Mouse (Mus musculus): Measurements from ENCODE around the gene 1810049J17Rik. TPM values are rescaled to one million over a fixed set of nuclear protein-coding genes. Genes with fewer than 3 reads are reported as not detected.

Gene 1810049J17Rik
- polyA plus RNA-seq, 1 experiment from 2014 or later = 1.2 TPM

GRCm38 (mm10) chr15:12365416-12366071 is 43.8 kb upstream of the 1810049J17Rik start:
- H3K27ac ChIP-seq (ENCODE audit: low read length) = no peak overlapping the region
- ATAC-seq (ENCODE audit: insufficient number of reproducible peaks, insufficient read depth, low FRiP score, low read depth) = no peak
- no peaks in the 10 kb centered on the region for H3K9me3 ChIP-seq (ENCODE audit: control insufficient read depth, low read depth, low read length)
- no peaks in the 10 kb centered on the region for H3K27me3 ChIP-seq (ENCODE audit: control insufficient read depth, insufficient read depth, low read length)
- no peak overlapping the region for H3K9ac ChIP-seq (replicated peaks; ENCODE audit: low read depth, low read length)
- H3K4me2 ChIP-seq (replicated peaks; ENCODE audit: low read depth, low read length) = no peak overlapping the region
- 77% methylated on average over 15 of the region's 15 CpGs for WGBS
- H3K36me3 ChIP-seq (ENCODE audit: control insufficient read depth, insufficient read depth, low read length) = peaks cover 7% of the 10 kb centered on the region
- H3K4me3 ChIP-seq (ENCODE audit: low read depth, low read length) = no peak overlapping the region
- no peaks in the 10 kb centered on the region for H3K4me1 ChIP-seq (ENCODE audit: control insufficient read depth, insufficient read depth, low read length)

- no peak for ATAC-seq (ENCODE audit: insufficient number of reproducible peaks, insufficient read depth, low FRiP score, low read depth)
- no peak overlapping the region for H3K9ac ChIP-seq (replicated peaks; ENCODE audit: low read depth, low read length)
- H3K4me2 ChIP-seq (replicated peaks; ENCODE audit: low read depth, low read length) = no peak overlapping the region
- WGBS = 84% methylated on average over 4 of the region's 4 CpGs
- H3K36me3 ChIP-seq (ENCODE audit: control insufficient read depth, insufficient read depth, low read length) = peaks cover 8% of the 10 kb centered on the region
- no peaks in the 10 kb centered on the region for H3K27me3 ChIP-seq (ENCODE audit: control insufficient read depth, insufficient read depth, low read length)
- H3K4me1 ChIP-seq (ENCODE audit: control insufficient read depth, insufficient read depth, low read length) = no peaks in the 10 kb centered on the region
- no peak overlapping the region for H3K27ac ChIP-seq (ENCODE audit: low read length)
- no peaks in the 10 kb centered on the region for H3K9me3 ChIP-seq (ENCODE audit: control insufficient read depth, low read depth, low read length)
- H3K4me3 ChIP-seq (ENCODE audit: low read depth, low read length) = no peak overlapping the region
These were observed 42.4 kb upstream of the 1810049J17Rik start for GRCm38 (mm10) chr15:12364096-12364495.

GRCm38 (mm10) chr15:12362701-12363040 is 41.0 kb upstream of the 1810049J17Rik start:
- ATAC-seq (ENCODE audit: insufficient number of reproducible peaks, insufficient read depth, low FRiP score, low read depth) = no peak
- no peak overlapping the region for H3K27ac ChIP-seq (ENCODE audit: low read length)
- 88% methylated on average over 6 of the region's 6 CpGs for WGBS

GRCm38 (mm10) chr15:12362001-12362700 is 40.5 kb upstream of the 1810049J17Rik start:
- Histone ChIP-seq H3K4me1 (ENCODE audit: control insufficient read depth, insufficient read depth, low read length) (no peaks in the 10 kb centered on the region), H3K27ac (ENCODE audit: low read length) (no peak overlapping the region), H3K4me2 (replicated peaks; ENCODE audit: low read depth, low read length) (no peak overlapping the region), H3K27me3 (ENCODE audit: control insufficient read depth, insufficient read depth, low read length) (no peaks in the 10 kb centered on the region), H3K4me3 (ENCODE audit: low read depth, low read length) (no peak overlapping the region), H3K9me3 (ENCODE audit: control insufficient read depth, low read depth, low read length) (no peaks in the 10 kb centered on the region), H3K9ac (replicated peaks; ENCODE audit: low read depth, low read length) (no peak overlapping the region), H3K36me3 (ENCODE audit: control insufficient read depth, insufficient read depth, low read length) (peaks cover 5% of the 10 kb centered on the region)
- ATAC-seq (ENCODE audit: insufficient number of reproducible peaks, insufficient read depth, low FRiP score, low read depth) = no peak
- 91% methylated on average over 14 of the region's 14 CpGs for WGBS

More at GRCm38 (mm10) chr15:12362701-12363040, 41.0 kb upstream of the 1810049J17Rik start:
- no peak overlapping the region for H3K4me2 ChIP-seq (replicated peaks; ENCODE audit: low read depth, low read length)
- no peaks in the 10 kb centered on the region for H3K4me1 ChIP-seq (ENCODE audit: control insufficient read depth, insufficient read depth, low read length)
- H3K4me3 ChIP-seq (ENCODE audit: low read depth, low read length) = no peak overlapping the region
- H3K36me3 ChIP-seq (ENCODE audit: control insufficient read depth, insufficient read depth, low read length) = peaks cover 7% of the 10 kb centered on the region
- no peak overlapping the region for H3K9ac ChIP-seq (replicated peaks; ENCODE audit: low read depth, low read length)
- no peaks in the 10 kb centered on the region for H3K27me3 ChIP-seq (ENCODE audit: control insufficient read depth, insufficient read depth, low read length)
- H3K9me3 ChIP-seq (ENCODE audit: control insufficient read depth, low read depth, low read length) = no peaks in the 10 kb centered on the region

- no peak for ATAC-seq (ENCODE audit: insufficient number of reproducible peaks, insufficient read depth, low FRiP score, low read depth)
- Histone ChIP-seq H3K9ac (replicated peaks; ENCODE audit: low read depth, low read length) (no peak overlapping the region), H3K4me2 (replicated peaks; ENCODE audit: low read depth, low read length) (no peak overlapping the region), H3K9me3 (ENCODE audit: control insufficient read depth, low read depth, low read length) (no peaks in the 10 kb centered on the region), H3K36me3 (ENCODE audit: control insufficient read depth, insufficient read depth, low read length) (peaks cover 9% of the 10 kb centered on the region), H3K4me1 (ENCODE audit: control insufficient read depth, insufficient read depth, low read length) (no peaks in the 10 kb centered on the region), H3K27ac (ENCODE audit: low read length) (no peak overlapping the region), H3K4me3 (ENCODE audit: low read depth, low read length) (no peak overlapping the region), H3K27me3 (ENCODE audit: control insufficient read depth, insufficient read depth, low read length) (no peaks in the 10 kb centered on the region)
- 71% methylated on average over 19 of the region's 19 CpGs for WGBS
These were observed 39.0 kb upstream of the 1810049J17Rik start for GRCm38 (mm10) chr15:12360519-12361212.

- 94% methylated on average over 5 of the region's 5 CpGs for WGBS
- Histone ChIP-seq H3K36me3 (ENCODE audit: control insufficient read depth, insufficient read depth, low read length) (peaks cover 16% of the 10 kb centered on the region), H3K4me1 (ENCODE audit: control insufficient read depth, insufficient read depth, low read length) (no peaks in the 10 kb centered on the region), H3K27me3 (ENCODE audit: control insufficient read depth, insufficient read depth, low read length) (no peaks in the 10 kb centered on the region), H3K9ac (replicated peaks; ENCODE audit: low read depth, low read length) (no peak overlapping the region), H3K4me2 (replicated peaks; ENCODE audit: low read depth, low read length) (no peak overlapping the region), H3K9me3 (ENCODE audit: control insufficient read depth, low read depth, low read length) (no peaks in the 10 kb centered on the region), H3K4me3 (ENCODE audit: low read depth, low read length) (no peak overlapping the region), H3K27ac (ENCODE audit: low read length) (no peak overlapping the region)
- no peak for ATAC-seq (ENCODE audit: insufficient number of reproducible peaks, insufficient read depth, low FRiP score, low read depth)
These were observed 36.7 kb upstream of the 1810049J17Rik start for GRCm38 (mm10) chr15:12358384-12358783.

- Histone ChIP-seq H3K4me2 (replicated peaks; ENCODE audit: low read depth, low read length) (no peak overlapping the region), H3K36me3 (ENCODE audit: control insufficient read depth, insufficient read depth, low read length) (peaks cover 20% of the 10 kb centered on the region), H3K27me3 (ENCODE audit: control insufficient read depth, insufficient read depth, low read length) (no peaks in the 10 kb centered on the region), H3K27ac (ENCODE audit: low read length) (no peak overlapping the region), H3K9me3 (ENCODE audit: control insufficient read depth, low read depth, low read length) (no peaks in the 10 kb centered on the region), H3K4me3 (ENCODE audit: low read depth, low read length) (no peak overlapping the region), H3K9ac (replicated peaks; ENCODE audit: low read depth, low read length) (no peak overlapping the region), H3K4me1 (ENCODE audit: control insufficient read depth, insufficient read depth, low read length) (no peaks in the 10 kb centered on the region)
- ATAC-seq (ENCODE audit: insufficient number of reproducible peaks, insufficient read depth, low FRiP score, low read depth) = no peak
These were observed 35.8 kb upstream of the 1810049J17Rik start for GRCm38 (mm10) chr15:12357459-12357858.

- no peaks in the 10 kb centered on the region for H3K9me3 ChIP-seq (ENCODE audit: control insufficient read depth, low read depth, low read length)
- H3K4me1 ChIP-seq (ENCODE audit: control insufficient read depth, insufficient read depth, low read length) = no peaks in the 10 kb centered on the region
- no peak overlapping the region for H3K4me2 ChIP-seq (replicated peaks; ENCODE audit: low read depth, low read length)
- H3K4me3 ChIP-seq (ENCODE audit: low read depth, low read length) = no peak overlapping the region
- 0 out of 2 replicates have a peak overlapping the region, but pooled peaks have one; percentile 4 for H3K27ac ChIP-seq (ENCODE audit: low read length)
- no peaks in the 10 kb centered on the region for H3K27me3 ChIP-seq (ENCODE audit: control insufficient read depth, insufficient read depth, low read length)
- peaks cover 20% of the 10 kb centered on the region for H3K36me3 ChIP-seq (ENCODE audit: control insufficient read depth, insufficient read depth, low read length)
- H3K9ac ChIP-seq (replicated peaks; ENCODE audit: low read depth, low read length) = no peak overlapping the region
- ATAC-seq (ENCODE audit: insufficient number of reproducible peaks, insufficient read depth, low FRiP score, low read depth) = no peak
- WGBS = 72% methylated on average over 7 of the region's 7 CpGs
These were observed 34.2 kb upstream of the 1810049J17Rik start for GRCm38 (mm10) chr15:12355907-12356306.

All from stomach, embryonic 14.5 days (tissue).